In the genomic region with DNA sequence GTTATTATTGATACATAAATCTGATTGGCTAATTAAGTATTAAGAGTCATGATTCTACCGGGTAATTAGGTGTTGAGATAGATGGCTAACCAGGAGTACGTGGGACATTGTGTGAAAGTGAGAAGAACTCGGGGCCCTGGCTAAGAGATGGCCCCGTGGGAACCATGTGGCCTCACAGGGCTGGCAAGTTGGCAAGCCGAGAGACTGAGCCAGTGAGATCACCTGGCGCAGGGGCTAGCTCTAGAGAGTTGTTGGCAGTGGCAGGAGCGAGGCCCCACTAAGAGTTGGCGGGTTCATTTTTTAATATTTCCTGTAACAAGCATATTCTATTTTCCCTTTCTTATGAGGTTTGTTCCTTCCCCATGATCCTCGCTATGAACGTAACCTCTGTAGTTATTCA, we compare ENCODE assay signal across 12 mouse cellular contexts.
"Had no signal": no experiment of that assay in that cellular context is flagged by ENCODE, and none has a peak within 500 bp of the region (broad histone marks: within the 10 kb centered on the region; RNA-seq: fewer than 3 reads in every experiment).

No protein-coding gene starts in this region.

- ATAC-seq: lung, postnatal 0 days; midbrain, embryonic 13.5 days had no signal

- H3K27ac ChIP-seq: kidney, embryonic 15.5 days; limb, embryonic 10.5 days; liver, embryonic 15.5 days; midbrain, embryonic 13.5 days; neural tube, embryonic 15.5 days; stomach, postnatal 0 days had no signal

- H3K9me3 ChIP-seq: kidney, embryonic 15.5 days; limb, embryonic 10.5 days; liver, embryonic 15.5 days; midbrain, embryonic 13.5 days; neural tube, embryonic 15.5 days had no signal

- H3K4me3 ChIP-seq: kidney, embryonic 15.5 days; limb, embryonic 10.5 days; liver, embryonic 15.5 days; midbrain, embryonic 13.5 days; neural tube, embryonic 15.5 days had no signal

- H3K4me2 ChIP-seq: kidney, embryonic 15.5 days; liver, embryonic 11.5 days; liver, embryonic 15.5 days; midbrain, embryonic 13.5 days; neural tube, embryonic 15.5 days had no signal

- DNase-seq: kidney, postnatal 14 days; lung, adult 2 months; lung, postnatal 36 days; thymus, postnatal 4 days had no signal

- H3K36me3 ChIP-seq: kidney, embryonic 15.5 days; limb, embryonic 10.5 days; liver, embryonic 15.5 days; midbrain, embryonic 13.5 days; neural tube, embryonic 15.5 days had no signal

- H3K27me3 ChIP-seq: liver, embryonic 15.5 days; midbrain, embryonic 13.5 days; neural tube, embryonic 15.5 days had no signal

- H3K4me1 ChIP-seq: kidney, embryonic 15.5 days; limb, embryonic 10.5 days; liver, embryonic 15.5 days; midbrain, embryonic 13.5 days; neural tube, embryonic 15.5 days had no signal

- H3K9ac ChIP-seq: kidney, embryonic 15.5 days; liver, embryonic 15.5 days; midbrain, embryonic 13.5 days; neural tube, embryonic 15.5 days had no signal
